Mouse (Mus musculus): ENCODE data around the gene Adh4. TPM values are rescaled to one million over a fixed set of nuclear protein-coding genes. Genes with fewer than 3 reads are reported as not detected.

Adh4 gene
- polyA plus RNA-seq, 1 experiment from 2014 or later: not detected

GRCm38 (mm10) chr3:138409585-138409984 lies 5.7 kb upstream of the Adh4 start:
- no peak overlapping the region for H3K27ac ChIP-seq
- whole genome bisulfite sequencing: 76% methylated on average over 1 of the region's 1 CpGs
- ATAC-seq (replicated peaks; ENCODE audit: insufficient number of reproducible peaks, insufficient read depth, low FRiP score, low read depth): no peak

GRCm38 (mm10) chr3:138410211-138410610 lies 5.1 kb upstream of the Adh4 start:
- 77% methylated on average over 3 of the region's 3 CpGs for WGBS
- no peaks in the 10 kb centered on the region for H3K9me3 ChIP-seq (replicated peaks)
- no peak for ATAC-seq (replicated peaks; ENCODE audit: insufficient number of reproducible peaks, insufficient read depth, low FRiP score, low read depth)

More at GRCm38 (mm10) chr3:138409585-138409984, 5.7 kb upstream of the Adh4 start:
- Histone ChIP-seq H3K4me2 (no peak overlapping the region), H3K27me3 (no peaks in the 10 kb centered on the region), H3K36me3 (no peaks in the 10 kb centered on the region), H3K9ac (no peak overlapping the region), H3K4me1 (replicated peaks) (no peaks in the 10 kb centered on the region), H3K4me3 (no peak overlapping the region), H3K9me3 (replicated peaks) (no peaks in the 10 kb centered on the region)

GRCm38 (mm10) chr3:138419369-138419768 lies 4.1 kb downstream of the Adh4 start:
- H3K4me2 ChIP-seq: no peak overlapping the region
- H3K36me3 ChIP-seq: no peaks in the 10 kb centered on the region
- no peak overlapping the region for H3K9ac ChIP-seq
- H3K27ac ChIP-seq: no peak overlapping the region
- H3K27me3 ChIP-seq: no peaks in the 10 kb centered on the region
- no peaks in the 10 kb centered on the region for H3K9me3 ChIP-seq (replicated peaks)
- H3K4me3 ChIP-seq: no peak overlapping the region
- no peak for ATAC-seq (replicated peaks; ENCODE audit: insufficient number of reproducible peaks, insufficient read depth, low FRiP score, low read depth)
- WGBS: 75% methylated on average over 6 of the region's 6 CpGs
- H3K4me1 ChIP-seq (replicated peaks): no peaks in the 10 kb centered on the region

More at GRCm38 (mm10) chr3:138410211-138410610, 5.1 kb upstream of the Adh4 start:
- Histone ChIP-seq H3K27me3 (no peaks in the 10 kb centered on the region), H3K4me3 (no peak overlapping the region), H3K4me1 (replicated peaks) (no peaks in the 10 kb centered on the region), H3K36me3 (no peaks in the 10 kb centered on the region), H3K27ac (no peak overlapping the region), H3K9ac (no peak overlapping the region), H3K4me2 (no peak overlapping the region)

GRCm38 (mm10) chr3:138420385-138420784 lies 5.1 kb downstream of the Adh4 start:
- no peaks in the 10 kb centered on the region for H3K36me3 ChIP-seq
- no peak overlapping the region for H3K9ac ChIP-seq
- H3K4me3 ChIP-seq: no peak overlapping the region
- no peaks in the 10 kb centered on the region for H3K9me3 ChIP-seq (replicated peaks)
- 86% methylated on average over 3 of the region's 3 CpGs for WGBS
- no peak for ATAC-seq (replicated peaks; ENCODE audit: insufficient number of reproducible peaks, insufficient read depth, low FRiP score, low read depth)
- no peak overlapping the region for H3K27ac ChIP-seq
- no peaks in the 10 kb centered on the region for H3K4me1 ChIP-seq (replicated peaks)
- no peaks in the 10 kb centered on the region for H3K27me3 ChIP-seq
- H3K4me2 ChIP-seq: no peak overlapping the region

GRCm38 (mm10) chr3:138423664-138424063 lies 8.4 kb downstream of the Adh4 start:
- ATAC-seq (replicated peaks; ENCODE audit: insufficient number of reproducible peaks, insufficient read depth, low FRiP score, low read depth): no peak
- 55% methylated on average over 2 of the region's 2 CpGs for WGBS
- H3K9me3 ChIP-seq (replicated peaks): no peaks in the 10 kb centered on the region
- H3K4me1 ChIP-seq (replicated peaks): no peaks in the 10 kb centered on the region
- H3K27ac ChIP-seq: no peak overlapping the region
- no peak overlapping the region for H3K9ac ChIP-seq
- no peaks in the 10 kb centered on the region for H3K36me3 ChIP-seq
- no peak overlapping the region for H3K4me2 ChIP-seq
- no peaks in the 10 kb centered on the region for H3K27me3 ChIP-seq
- no peak overlapping the region for H3K4me3 ChIP-seq

- no peak overlapping the region for H3K9ac ChIP-seq
- H3K9me3 ChIP-seq (replicated peaks): no peaks in the 10 kb centered on the region
- no peak for ATAC-seq (replicated peaks; ENCODE audit: insufficient number of reproducible peaks, insufficient read depth, low FRiP score, low read depth)
- H3K4me2 ChIP-seq: no peak overlapping the region
- H3K36me3 ChIP-seq: no peaks in the 10 kb centered on the region
- 51% methylated on average over 4 of the region's 4 CpGs for WGBS
- no peak overlapping the region for H3K27ac ChIP-seq
- H3K27me3 ChIP-seq: no peaks in the 10 kb centered on the region
- no peak overlapping the region for H3K4me3 ChIP-seq
- H3K4me1 ChIP-seq (replicated peaks): no peaks in the 10 kb centered on the region
Measured at GRCm38 (mm10) chr3:138424247-138424646, 9.0 kb downstream of the Adh4 start.

GRCm38 (mm10) chr3:138430360-138430976 lies 15.2 kb downstream of the Adh4 start:
- Histone ChIP-seq H3K4me3 (no peak overlapping the region), H3K9ac (no peak overlapping the region), H3K9me3 (replicated peaks) (no peaks in the 10 kb centered on the region), H3K27ac (no peak overlapping the region), H3K27me3 (no peaks in the 10 kb centered on the region), H3K36me3 (no peaks in the 10 kb centered on the region), H3K4me1 (replicated peaks) (no peaks in the 10 kb centered on the region), H3K4me2 (no peak overlapping the region)
- WGBS: 48% methylated on average over 6 of the region's 6 CpGs
- no peak for ATAC-seq (replicated peaks; ENCODE audit: insufficient number of reproducible peaks, insufficient read depth, low FRiP score, low read depth)

- no peak overlapping the region for H3K4me3 ChIP-seq
- H3K9me3 ChIP-seq (replicated peaks): 0 out of 2 replicates have a peak, but pooled peaks cover 3% of the 10 kb centered on the region
- no peak overlapping the region for H3K9ac ChIP-seq
- no peaks in the 10 kb centered on the region for H3K36me3 ChIP-seq
- H3K27ac ChIP-seq: no peak overlapping the region
- ATAC-seq (replicated peaks; ENCODE audit: insufficient number of reproducible peaks, insufficient read depth, low FRiP score, low read depth): no peak
- H3K4me2 ChIP-seq: no peak overlapping the region
- no peaks in the 10 kb centered on the region for H3K4me1 ChIP-seq (replicated peaks)
- whole genome bisulfite sequencing: 65% methylated on average over 2 of the region's 2 CpGs
- no peaks in the 10 kb centered on the region for H3K27me3 ChIP-seq
Measured at GRCm38 (mm10) chr3:138431835-138432234, 16.6 kb downstream of the Adh4 start.

- no peak for ATAC-seq (replicated peaks; ENCODE audit: insufficient number of reproducible peaks, insufficient read depth, low FRiP score, low read depth)
- H3K4me3 ChIP-seq: no peak overlapping the region
- H3K27ac ChIP-seq: no peak overlapping the region
- no peak overlapping the region for H3K4me2 ChIP-seq
- H3K9me3 ChIP-seq (replicated peaks): 0 out of 2 replicates have a peak, but pooled peaks cover 3% of the 10 kb centered on the region
- 73% methylated on average over 3 of the region's 3 CpGs for WGBS
- peaks cover 5% of the 10 kb centered on the region; the same call in 1 of the 2 replicates for H3K4me1 ChIP-seq (replicated peaks)
- H3K36me3 ChIP-seq: no peaks in the 10 kb centered on the region
- H3K9ac ChIP-seq: no peak overlapping the region
- H3K27me3 ChIP-seq: no peaks in the 10 kb centered on the region
Measured at GRCm38 (mm10) chr3:138438716-138439115, 23.4 kb downstream of the Adh4 start.

- no peak for ATAC-seq (replicated peaks; ENCODE audit: insufficient number of reproducible peaks, insufficient read depth, low FRiP score, low read depth)
Measured at GRCm38 (mm10) chr3:138442203-138442602, 26.9 kb downstream of the Adh4 start.

GRCm38 (mm10) chr3:138442612-138443464 lies 27.6 kb downstream of the Adh4 start, which contains the start of gene Adh5:
Adh5 (plus strand) TSS chr3:138443093.
- no peaks in the 10 kb centered on the region for H3K9me3 ChIP-seq (replicated peaks)
- H3K4me2 ChIP-seq: peak within 1 kb of the TSS; percentile 95
- WGBS: under 1% methylated on average over 86 of the region's 86 CpGs
- peak within 1 kb of the TSS; percentile 96 for H3K4me3 ChIP-seq
- peak; percentile 99 for ATAC-seq (replicated peaks; ENCODE audit: insufficient number of reproducible peaks, insufficient read depth, low FRiP score, low read depth)
- peaks cover 12% of the 10 kb centered on the region for H3K4me1 ChIP-seq (replicated peaks)
- peaks cover 24% of the 10 kb centered on the region for H3K36me3 ChIP-seq
- peak within 1 kb of the TSS; percentile 98 for H3K9ac ChIP-seq
- H3K27me3 ChIP-seq: no peaks in the 10 kb centered on the region
- peak within 1 kb of the TSS; percentile 93 for H3K27ac ChIP-seq

More at GRCm38 (mm10) chr3:138442203-138442602, 26.9 kb downstream of the Adh4 start:
- H3K9ac ChIP-seq: peak overlapping the region; percentile 66
- peak overlapping the region; percentile 93 for H3K27ac ChIP-seq
- peak overlapping the region; percentile 96 for H3K4me3 ChIP-seq
- H3K36me3 ChIP-seq: peaks cover 18% of the 10 kb centered on the region
- no peaks in the 10 kb centered on the region for H3K27me3 ChIP-seq
- no peaks in the 10 kb centered on the region for H3K9me3 ChIP-seq (replicated peaks)
- peak overlapping the region; percentile 95 for H3K4me2 ChIP-seq
- H3K4me1 ChIP-seq (replicated peaks): peaks cover 12% of the 10 kb centered on the region
- WGBS: 2% methylated on average over 9 of the region's 9 CpGs
